Mouse (Mus musculus): ENCODE measurements around the gene Myt1l. TPM values are rescaled to one million over a fixed set of nuclear protein-coding genes. Genes with fewer than 3 reads are reported as not detected.

Gene Myt1l
- polyA plus RNA-seq, 1 experiment from 2014 or later: 177 TPM

GRCm38 (mm10) chr12:29795107-29795673 is 267.0 kb downstream of the Myt1l start:
- H3K9me3 ChIP-seq: no peaks in the 10 kb centered on the region
- no peak overlapping the region for H3K9ac ChIP-seq (replicated peaks)
- no peak overlapping the region for H3K27ac ChIP-seq
- H3K36me3 ChIP-seq: no peaks in the 10 kb centered on the region
- no peak overlapping the region for H3K4me3 ChIP-seq (replicated peaks)
- WGBS: 36% methylated on average over 5 of the region's 5 CpGs
- H3K27me3 ChIP-seq: no peaks in the 10 kb centered on the region
- no peak overlapping the region for H3K4me2 ChIP-seq (replicated peaks)
- peaks cover 33% of the 10 kb centered on the region for H3K4me1 ChIP-seq (replicated peaks)
- ATAC-seq: no peak

- no peaks in the 10 kb centered on the region for H3K36me3 ChIP-seq
- ATAC-seq: no peak
- H3K27ac ChIP-seq: no peak overlapping the region; the same call in 1 of the 2 replicates
- 74% methylated on average over 3 of the region's 3 CpGs for WGBS
- H3K27me3 ChIP-seq: no peaks in the 10 kb centered on the region
- H3K9ac ChIP-seq (replicated peaks): no peak overlapping the region
- H3K4me1 ChIP-seq (replicated peaks): peaks cover 6% of the 10 kb centered on the region
- no peak overlapping the region for H3K4me3 ChIP-seq (replicated peaks)
- H3K4me2 ChIP-seq (replicated peaks): no peak overlapping the region
- H3K9me3 ChIP-seq: no peaks in the 10 kb centered on the region
Observed at GRCm38 (mm10) chr12:29798595-29799391, 270.6 kb downstream of the Myt1l start.

- no peak overlapping the region for H3K4me3 ChIP-seq (replicated peaks)
- H3K36me3 ChIP-seq: 0 out of 2 replicates have a peak, but pooled peaks cover 2% of the 10 kb centered on the region
- no peaks in the 10 kb centered on the region for H3K9me3 ChIP-seq
- no peak overlapping the region for H3K27ac ChIP-seq
- no peak overlapping the region for H3K4me2 ChIP-seq (replicated peaks)
- 82% methylated on average over 1 of the region's 1 CpGs for WGBS
- H3K27me3 ChIP-seq: no peaks in the 10 kb centered on the region
- H3K4me1 ChIP-seq (replicated peaks): peaks cover 15% of the 10 kb centered on the region
- no peak for ATAC-seq
- H3K9ac ChIP-seq (replicated peaks): no peak overlapping the region
Observed at GRCm38 (mm10) chr12:29806415-29806814, 278.2 kb downstream of the Myt1l start.

GRCm38 (mm10) chr12:29809569-29810185 is 281.5 kb downstream of the Myt1l start:
- ATAC-seq: peak; percentile 43; the same call in 1 of the 2 replicates
- H3K4me2 ChIP-seq (replicated peaks): no peak overlapping the region
- no peaks in the 10 kb centered on the region for H3K27me3 ChIP-seq
- H3K4me3 ChIP-seq (replicated peaks): no peak overlapping the region
- 49% methylated on average over 12 of the region's 12 CpGs for WGBS
- no peak overlapping the region for H3K9ac ChIP-seq (replicated peaks)
- peak overlapping the region; percentile 41; the same call in 1 of the 2 replicates for H3K27ac ChIP-seq
- H3K36me3 ChIP-seq: peaks cover 7% of the 10 kb centered on the region; the same call in 1 of the 2 replicates
- H3K4me1 ChIP-seq (replicated peaks): peaks cover 18% of the 10 kb centered on the region
- no peaks in the 10 kb centered on the region for H3K9me3 ChIP-seq

- Histone ChIP-seq H3K9ac (replicated peaks) (no peak overlapping the region), H3K27me3 (no peaks in the 10 kb centered on the region), H3K27ac (peak overlapping the region; percentile 87), H3K4me3 (replicated peaks) (no peak overlapping the region), H3K4me1 (replicated peaks) (peaks cover 29% of the 10 kb centered on the region), H3K36me3 (peaks cover 5% of the 10 kb centered on the region), H3K9me3 (no peaks in the 10 kb centered on the region), H3K4me2 (replicated peaks) (no peak overlapping the region)
- 86% methylated on average over 2 of the region's 2 CpGs for WGBS
- ATAC-seq: no peak
Observed at GRCm38 (mm10) chr12:29815466-29815865, 287.3 kb downstream of the Myt1l start.

- Histone ChIP-seq H3K27me3 (no peaks in the 10 kb centered on the region), H3K9ac (replicated peaks) (0 out of 2 replicates have a peak overlapping the region, but pooled peaks have one; percentile 2), H3K36me3 (peaks cover 5% of the 10 kb centered on the region), H3K4me2 (replicated peaks) (no peak overlapping the region), H3K4me3 (replicated peaks) (no peak overlapping the region), H3K27ac (peak overlapping the region; percentile 87), H3K4me1 (replicated peaks) (peaks cover 33% of the 10 kb centered on the region), H3K9me3 (no peaks in the 10 kb centered on the region)
- WGBS: 21% methylated on average over 2 of the region's 2 CpGs
- peak; percentile 86 for ATAC-seq
Observed at GRCm38 (mm10) chr12:29816130-29816529, 287.9 kb downstream of the Myt1l start.

- 74% methylated on average over 6 of the region's 6 CpGs for WGBS
- Histone ChIP-seq H3K9ac (replicated peaks) (no peak overlapping the region), H3K4me2 (replicated peaks) (no peak overlapping the region), H3K9me3 (no peaks in the 10 kb centered on the region), H3K27me3 (no peaks in the 10 kb centered on the region), H3K4me3 (replicated peaks) (no peak overlapping the region), H3K27ac (peak overlapping the region; percentile 87), H3K36me3 (peaks cover 2% of the 10 kb centered on the region), H3K4me1 (replicated peaks) (peaks cover 39% of the 10 kb centered on the region)
- no peak for ATAC-seq
Observed at GRCm38 (mm10) chr12:29816761-29817160, 288.6 kb downstream of the Myt1l start.

- peak overlapping the region; percentile 85 for H3K27ac ChIP-seq
- H3K4me2 ChIP-seq (replicated peaks): no peak overlapping the region
- peak; percentile 83 for ATAC-seq
- WGBS: 40% methylated on average over 3 of the region's 3 CpGs
- H3K4me3 ChIP-seq (replicated peaks): no peak overlapping the region
- H3K9me3 ChIP-seq: no peaks in the 10 kb centered on the region
- 0 out of 2 replicates have a peak overlapping the region, but pooled peaks have one; percentile 28 for H3K9ac ChIP-seq (replicated peaks)
- H3K4me1 ChIP-seq (replicated peaks): peaks cover 47% of the 10 kb centered on the region
- H3K36me3 ChIP-seq: peaks cover 6% of the 10 kb centered on the region
- H3K27me3 ChIP-seq: no peaks in the 10 kb centered on the region
Observed at GRCm38 (mm10) chr12:29822216-29822615, 294.0 kb downstream of the Myt1l start.

- Histone ChIP-seq H3K4me3 (replicated peaks) (no peak overlapping the region), H3K9ac (replicated peaks) (no peak overlapping the region), H3K4me2 (replicated peaks) (no peak overlapping the region), H3K9me3 (no peaks in the 10 kb centered on the region), H3K27ac (peak overlapping the region; percentile 39), H3K27me3 (no peaks in the 10 kb centered on the region), H3K36me3 (peaks cover 12% of the 10 kb centered on the region), H3K4me1 (replicated peaks) (peaks cover 41% of the 10 kb centered on the region)
- 75% methylated on average over 10 of the region's 10 CpGs for WGBS
- no peak for ATAC-seq
Observed at GRCm38 (mm10) chr12:29823766-29824417, 295.7 kb downstream of the Myt1l start.

GRCm38 (mm10) chr12:29830571-29830970 is 302.4 kb downstream of the Myt1l start:
- H3K4me1 ChIP-seq (replicated peaks): peaks cover 11% of the 10 kb centered on the region
- no peak for ATAC-seq

GRCm38 (mm10) chr12:29831356-29831755 is 303.2 kb downstream of the Myt1l start:
- H3K27ac ChIP-seq: no peak overlapping the region

More at GRCm38 (mm10) chr12:29830571-29830970, 302.4 kb downstream of the Myt1l start:
- no peak overlapping the region for H3K4me2 ChIP-seq (replicated peaks)
- no peak overlapping the region for H3K27ac ChIP-seq
- H3K36me3 ChIP-seq: peaks cover 27% of the 10 kb centered on the region
- no peak overlapping the region for H3K4me3 ChIP-seq (replicated peaks)
- H3K9me3 ChIP-seq: no peaks in the 10 kb centered on the region
- H3K27me3 ChIP-seq: no peaks in the 10 kb centered on the region
- H3K9ac ChIP-seq (replicated peaks): no peak overlapping the region

More at GRCm38 (mm10) chr12:29831356-29831755, 303.2 kb downstream of the Myt1l start:
- peaks cover 29% of the 10 kb centered on the region for H3K36me3 ChIP-seq
- no peaks in the 10 kb centered on the region for H3K27me3 ChIP-seq
- H3K4me1 ChIP-seq (replicated peaks): peaks cover 19% of the 10 kb centered on the region
- H3K4me2 ChIP-seq (replicated peaks): no peak overlapping the region
- no peak overlapping the region for H3K4me3 ChIP-seq (replicated peaks)
- no peak for ATAC-seq
- no peak overlapping the region for H3K9ac ChIP-seq (replicated peaks)
- no peaks in the 10 kb centered on the region for H3K9me3 ChIP-seq
- WGBS: 84% methylated on average over 11 of the region's 11 CpGs

Data from midbrain, embryonic 13.5 days (tissue).